Mouse (Mus musculus): ENCODE results near the gene Ccdc59. TPM values are rescaled to one million over a fixed set of nuclear protein-coding genes. Genes with fewer than 3 reads are reported as not detected.

Ccdc59 gene
- polyA plus RNA-seq (2015; fragmentation: Nextera tagmentation; extraction: Ambion mirVana), result 67.5 and 67.9 TPM in 2 replicates

DNA sequence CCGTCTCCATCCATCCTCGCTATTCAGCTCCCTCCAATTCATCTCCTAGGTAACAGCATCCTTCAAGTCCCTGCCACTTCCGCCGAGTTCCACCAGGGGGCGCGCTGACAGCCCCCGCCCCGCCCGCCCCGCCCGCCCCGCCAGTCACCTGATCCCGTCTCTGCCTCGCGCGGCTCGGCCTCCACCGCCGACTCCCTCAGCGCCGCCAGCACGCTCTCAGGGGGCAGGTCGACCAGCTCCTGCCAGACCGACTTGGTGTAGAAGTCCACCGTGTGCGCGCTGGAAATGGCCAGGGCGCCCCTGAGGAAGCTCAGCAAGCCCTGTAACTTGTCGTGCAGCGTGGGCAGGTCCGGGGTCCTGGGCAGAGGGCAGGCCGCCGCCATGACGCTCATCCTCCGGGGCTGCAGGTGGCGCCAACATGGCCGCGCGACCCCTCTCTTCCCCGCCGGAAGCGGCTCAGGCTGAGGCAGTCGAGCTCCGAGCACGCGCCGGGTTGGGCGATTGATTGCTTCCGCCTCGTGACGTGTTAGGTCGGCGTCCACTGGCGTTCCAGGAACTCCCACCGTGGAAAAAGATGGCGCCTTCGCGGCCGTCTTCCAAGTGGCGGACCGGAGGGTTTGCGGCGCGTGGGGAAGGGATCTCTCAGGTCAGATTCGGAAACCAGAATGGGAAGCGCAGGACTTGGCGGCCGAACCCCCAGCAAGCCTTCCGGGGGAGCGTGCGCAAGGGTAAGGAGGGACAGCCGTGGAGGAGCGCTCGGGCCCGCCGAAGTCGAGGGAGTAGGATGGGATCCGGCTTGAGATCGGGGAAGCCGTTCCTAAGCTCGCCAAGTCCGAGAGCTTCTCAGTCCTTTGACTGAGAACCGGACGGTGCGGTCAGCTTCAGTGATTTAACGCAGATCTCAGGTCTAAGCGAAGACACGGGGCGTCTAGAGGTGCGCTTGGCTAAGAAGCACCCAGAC is at the start of gene Ccdc59, which contains the start of gene Mettl25:
TSS of gene Ccdc59 (plus strand) at position 140 of the 961 bp plus-strand sequence.
TSS of gene Mettl25 (minus strand) at position 453 of the 961 bp plus-strand sequence.
- no peaks in the 10 kb centered on the region for H3K9me3 ChIP-seq
- peak within 1 kb of the TSS; percentile 93 for H3K27ac ChIP-seq
- peak; percentile 98 for ATAC-seq (ENCODE audit: low FRiP score, low read depth)
- no peaks in the 10 kb centered on the region for H3K27me3 ChIP-seq
- H3K4me3 ChIP-seq, result peak within 1 kb of the TSS; percentile 81
- H3K4me2 ChIP-seq (replicated peaks), result peak within 1 kb of the TSS; percentile 78
- H3K36me3 ChIP-seq, result peaks cover 31% of the 10 kb centered on the region
- H3K4me1 ChIP-seq, result peaks cover 11% of the 10 kb centered on the region
- peak within 1 kb of the TSS; percentile 86 for H3K9ac ChIP-seq
- under 1% methylated on average over 88 of the region's 90 CpGs for WGBS

DNA sequence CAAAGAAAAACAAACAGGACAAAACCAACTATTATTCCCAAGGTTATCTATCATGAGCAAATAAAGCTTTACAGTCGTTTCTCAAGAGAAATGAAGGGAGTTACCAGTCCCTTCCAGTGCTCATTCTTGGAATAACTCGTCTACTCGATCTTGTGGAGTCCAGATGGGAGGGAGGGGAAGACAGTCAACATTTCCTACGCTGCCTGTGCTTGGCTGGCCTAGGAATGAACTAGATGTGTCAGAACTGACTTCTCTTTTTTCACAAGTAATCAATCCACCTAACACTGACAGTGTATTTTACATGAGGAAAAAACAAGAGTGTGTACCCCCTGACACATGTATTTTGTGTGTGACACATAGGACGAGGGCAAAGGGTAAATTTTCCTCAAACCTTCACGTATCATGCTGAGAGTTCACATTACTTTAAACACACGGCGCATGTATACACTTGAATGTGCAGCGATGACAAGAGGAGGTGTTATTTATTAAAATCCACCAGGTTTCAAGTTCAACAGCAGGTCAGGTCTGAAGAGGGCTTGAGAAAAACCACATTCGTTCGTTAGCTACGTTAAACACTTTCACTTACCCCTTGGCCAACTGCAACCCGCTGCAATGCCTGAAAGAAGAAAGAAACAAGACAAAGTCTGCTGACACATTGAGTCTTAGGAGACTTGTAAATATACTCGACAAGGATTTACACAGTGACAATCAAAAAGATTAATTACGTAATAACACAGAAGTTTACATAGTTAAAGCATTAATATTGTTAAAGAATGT is 46.9 kb upstream of the Ccdc59 start:
- Histone ChIP-seq H3K27me3 (no peaks in the 10 kb centered on the region), H3K4me3 (no peak overlapping the region), H3K27ac (no peak overlapping the region), H3K9ac (no peak overlapping the region), H3K4me1 (peaks cover 5% of the 10 kb centered on the region), H3K36me3 (peaks cover 12% of the 10 kb centered on the region), H3K4me2 (replicated peaks) (no peak overlapping the region), H3K9me3 (no peaks in the 10 kb centered on the region)
- ATAC-seq (ENCODE audit: low FRiP score, low read depth), result no peak
- 47% methylated on average over 15 of the region's 15 CpGs for WGBS

DNA sequence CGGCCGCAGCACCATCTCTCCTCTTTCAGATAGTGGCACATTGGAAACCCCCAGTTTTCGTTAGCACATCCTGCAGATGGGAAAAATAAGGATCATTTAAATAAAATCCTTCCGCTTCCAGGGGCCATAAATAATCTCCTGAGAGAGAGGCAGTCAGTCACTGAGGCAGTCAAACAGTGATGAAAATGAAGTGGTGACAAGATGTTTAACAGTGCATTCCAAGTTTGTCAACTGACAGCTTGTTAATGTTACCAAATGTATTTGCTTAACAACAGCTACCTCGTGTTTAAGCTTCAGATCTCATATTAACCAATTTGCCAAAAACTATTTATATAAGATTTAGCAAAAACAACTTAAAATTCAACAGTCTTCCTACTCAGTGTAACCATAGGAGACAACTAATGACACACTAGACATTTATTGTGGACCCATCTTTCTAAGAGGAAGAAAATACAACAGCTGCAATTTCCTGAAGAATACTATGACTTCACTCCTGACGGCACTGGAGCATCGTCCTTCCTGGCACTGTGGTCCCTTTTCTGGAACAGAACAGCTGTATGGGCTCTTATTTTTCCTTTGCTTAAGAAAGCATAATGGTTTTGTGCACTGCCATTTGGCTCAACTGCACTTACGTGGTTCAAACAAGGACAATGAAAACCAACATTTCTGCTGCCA is 43.5 kb upstream of the Ccdc59 start:
- Histone ChIP-seq H3K27ac (no peak overlapping the region), H3K27me3 (no peaks in the 10 kb centered on the region), H3K4me3 (no peak overlapping the region), H3K4me1 (peaks cover 13% of the 10 kb centered on the region), H3K9ac (no peak overlapping the region), H3K9me3 (no peaks in the 10 kb centered on the region), H3K36me3 (peaks cover 5% of the 10 kb centered on the region; the same call in 1 of the 2 replicates), H3K4me2 (replicated peaks) (no peak overlapping the region)
- ATAC-seq (ENCODE audit: low FRiP score, low read depth), result no peak
- WGBS, result 53% methylated on average over 8 of the region's 8 CpGs

DNA sequence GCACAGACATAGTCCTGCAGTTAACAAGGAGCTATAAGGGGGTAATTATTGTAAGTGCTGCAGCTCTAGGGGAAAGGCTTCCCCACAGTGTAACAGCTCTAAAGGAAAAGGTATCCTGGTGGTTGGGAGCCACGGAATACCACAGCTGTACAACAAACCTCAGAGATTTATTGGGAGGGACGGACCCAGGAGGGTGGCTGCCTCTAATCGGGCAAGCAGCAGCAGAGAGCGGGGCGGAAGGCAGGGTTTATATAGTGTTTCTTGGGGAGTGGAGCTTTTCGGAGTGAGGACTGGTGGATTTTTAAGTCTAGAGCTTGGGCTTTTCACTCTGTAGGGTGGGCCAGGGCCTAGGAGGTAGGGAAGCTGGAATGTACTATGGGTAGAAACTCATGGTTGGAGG is 39.7 kb upstream of the Ccdc59 start:
- H3K4me1 ChIP-seq, result peaks cover 8% of the 10 kb centered on the region
- no peak overlapping the region for H3K9ac ChIP-seq
- no peaks in the 10 kb centered on the region for H3K27me3 ChIP-seq
- peak; percentile 87 for ATAC-seq (ENCODE audit: low FRiP score, low read depth)
- H3K4me2 ChIP-seq (replicated peaks), result peak overlapping the region; percentile 36
- H3K36me3 ChIP-seq, result no peaks in the 10 kb centered on the region
- H3K9me3 ChIP-seq, result no peaks in the 10 kb centered on the region
- H3K4me3 ChIP-seq, result no peak overlapping the region
- 0 out of 2 replicates have a peak overlapping the region, but pooled peaks have one; percentile 28 for H3K27ac ChIP-seq
- WGBS, result 7% methylated on average over 6 of the region's 6 CpGs

DNA sequence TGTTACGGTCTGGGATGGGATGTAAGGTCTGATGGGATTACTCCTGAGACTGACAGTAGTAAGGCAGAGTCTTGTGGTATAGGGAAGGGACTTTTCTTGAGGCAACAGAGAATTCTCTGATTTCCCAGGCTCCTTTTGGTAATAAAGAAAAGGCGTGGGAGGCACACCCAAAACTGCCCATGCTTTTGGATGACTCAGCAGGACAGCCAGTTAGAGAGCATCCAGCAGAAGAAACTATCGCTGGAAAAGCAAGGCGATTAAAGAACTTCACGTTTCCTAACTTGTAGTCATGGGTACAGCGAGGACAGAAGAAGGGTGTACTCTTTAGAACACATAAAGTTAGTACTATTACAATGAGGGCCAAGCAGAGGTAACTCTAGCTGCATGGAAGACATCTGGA is 38.7 kb upstream of the Ccdc59 start:
- H3K27ac ChIP-seq, result no peak overlapping the region

DNA sequence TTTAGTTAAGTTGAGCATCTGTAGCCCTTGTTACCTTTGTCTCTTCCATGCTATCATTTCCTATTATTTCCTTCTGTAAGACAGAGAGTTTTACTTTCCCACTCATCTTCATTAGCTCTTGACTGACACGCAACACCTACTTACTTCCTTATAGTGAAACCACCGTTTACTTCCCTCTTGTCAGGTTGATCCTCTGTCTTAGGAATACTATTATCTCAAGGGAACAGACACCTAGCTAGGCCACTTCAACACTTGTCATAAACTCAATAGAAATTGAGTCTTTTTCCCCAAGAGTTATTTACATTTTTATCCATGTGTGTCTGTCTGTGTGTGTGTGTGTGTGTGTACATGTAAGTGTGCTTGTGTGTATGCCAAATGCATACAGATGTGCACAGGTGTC is 37.4 kb upstream of the Ccdc59 start:
- H3K9ac ChIP-seq, result no peak overlapping the region
- 89% methylated on average over 2 of the region's 2 CpGs for WGBS
- no peak for ATAC-seq (ENCODE audit: low FRiP score, low read depth)

More for the DNA sequence above, 38.7 kb upstream of the Ccdc59 start:
- Histone ChIP-seq H3K27me3 (no peaks in the 10 kb centered on the region), H3K4me1 (peaks cover 16% of the 10 kb centered on the region), H3K36me3 (no peaks in the 10 kb centered on the region), H3K4me3 (no peak overlapping the region), H3K9me3 (no peaks in the 10 kb centered on the region), H3K4me2 (replicated peaks) (no peak overlapping the region), H3K9ac (no peak overlapping the region)
- 86% methylated on average over 6 of the region's 6 CpGs for WGBS
- ATAC-seq (ENCODE audit: low FRiP score, low read depth), result no peak

DNA sequence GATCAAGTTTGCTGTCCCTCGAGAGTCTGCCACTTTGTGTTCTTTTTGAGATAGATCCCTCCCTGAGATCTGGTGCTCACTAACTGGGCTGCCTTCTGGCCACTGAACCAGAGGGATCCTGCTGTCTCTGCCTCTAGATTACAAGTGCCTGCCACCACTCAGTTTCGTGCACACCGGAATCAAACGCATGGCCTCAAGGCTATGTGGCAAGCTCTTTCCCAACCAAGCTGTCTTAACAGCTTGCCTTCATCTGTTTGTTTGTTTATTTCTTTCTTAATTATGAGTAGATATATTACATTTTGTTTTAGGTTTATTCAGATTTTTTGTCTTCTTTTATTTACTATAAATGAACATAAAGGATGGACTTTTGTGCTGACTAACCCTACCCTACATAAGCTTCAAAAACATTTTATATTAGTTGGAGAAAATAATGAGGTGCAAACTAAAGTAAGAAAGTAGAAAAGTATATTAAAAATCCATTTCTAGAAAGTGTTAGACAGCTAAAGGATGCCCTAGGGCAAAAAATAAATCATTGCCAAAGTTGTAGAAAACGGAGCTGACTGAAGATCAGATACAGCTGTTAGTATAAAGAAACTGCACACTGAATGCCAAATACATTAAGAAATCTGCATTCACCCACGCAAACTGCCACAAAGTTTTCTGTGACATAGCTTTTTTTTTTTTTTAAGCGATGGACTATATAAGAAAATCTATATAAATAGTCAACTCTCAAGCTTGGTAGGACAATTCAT is 34.4 kb upstream of the Ccdc59 start:
- H3K9ac ChIP-seq, result no peak overlapping the region
- H3K4me1 ChIP-seq, result peaks cover 16% of the 10 kb centered on the region
- no peak for ATAC-seq (ENCODE audit: low FRiP score, low read depth)
- no peak overlapping the region for H3K4me3 ChIP-seq
- H3K36me3 ChIP-seq, result no peaks in the 10 kb centered on the region
- no peaks in the 10 kb centered on the region for H3K27me3 ChIP-seq
- H3K9me3 ChIP-seq, result no peaks in the 10 kb centered on the region
- no peak overlapping the region for H3K4me2 ChIP-seq (replicated peaks)
- WGBS, result 44% methylated on average over 7 of the region's 7 CpGs
- no peak overlapping the region for H3K27ac ChIP-seq

More for the DNA sequence above, 37.4 kb upstream of the Ccdc59 start:
- Histone ChIP-seq H3K9me3 (no peaks in the 10 kb centered on the region), H3K27ac (no peak overlapping the region), H3K27me3 (no peaks in the 10 kb centered on the region), H3K36me3 (no peaks in the 10 kb centered on the region), H3K4me2 (replicated peaks) (no peak overlapping the region), H3K4me3 (no peak overlapping the region), H3K4me1 (peaks cover 21% of the 10 kb centered on the region)

DNA sequence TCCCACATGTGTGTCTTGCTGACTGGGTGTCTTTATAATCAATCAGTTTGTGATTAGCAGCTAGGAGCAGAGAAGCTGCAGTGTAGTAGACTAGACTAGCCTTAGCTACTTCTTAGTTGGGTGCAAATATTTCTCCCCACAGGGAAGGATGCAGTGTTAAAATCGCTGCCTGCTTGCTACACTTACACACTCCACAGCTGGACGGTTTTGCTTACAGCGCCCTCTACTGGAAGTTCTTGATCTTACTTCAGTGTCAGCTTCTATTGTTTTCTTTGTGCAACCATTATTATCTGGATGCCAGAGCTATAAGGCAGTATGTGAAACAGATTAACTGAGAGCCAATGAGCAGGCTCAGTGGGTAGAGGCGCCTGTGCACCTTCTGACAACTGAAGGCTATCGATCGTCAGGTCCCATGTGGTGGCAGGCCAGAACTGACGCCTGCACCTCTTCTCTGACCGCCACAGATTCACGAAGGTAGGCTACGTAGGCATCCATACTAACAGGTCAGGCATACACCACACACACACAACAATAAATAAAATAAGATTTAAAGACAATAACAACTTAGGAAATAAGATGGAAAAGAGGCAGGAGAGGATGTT is 6.1 kb upstream of the Ccdc59 start:
- Histone ChIP-seq H3K4me2 (replicated peaks) (no peak overlapping the region), H3K36me3 (peaks cover 4% of the 10 kb centered on the region; the same call in 1 of the 2 replicates), H3K4me1 (no peaks in the 10 kb centered on the region), H3K27ac (no peak overlapping the region), H3K9ac (no peak overlapping the region), H3K9me3 (no peaks in the 10 kb centered on the region), H3K27me3 (no peaks in the 10 kb centered on the region), H3K4me3 (no peak overlapping the region)
- WGBS, result 66% methylated on average over 10 of the region's 10 CpGs
- ATAC-seq (ENCODE audit: low FRiP score, low read depth), result peak; percentile 60; the same call in 1 of the 2 replicates

DNA sequence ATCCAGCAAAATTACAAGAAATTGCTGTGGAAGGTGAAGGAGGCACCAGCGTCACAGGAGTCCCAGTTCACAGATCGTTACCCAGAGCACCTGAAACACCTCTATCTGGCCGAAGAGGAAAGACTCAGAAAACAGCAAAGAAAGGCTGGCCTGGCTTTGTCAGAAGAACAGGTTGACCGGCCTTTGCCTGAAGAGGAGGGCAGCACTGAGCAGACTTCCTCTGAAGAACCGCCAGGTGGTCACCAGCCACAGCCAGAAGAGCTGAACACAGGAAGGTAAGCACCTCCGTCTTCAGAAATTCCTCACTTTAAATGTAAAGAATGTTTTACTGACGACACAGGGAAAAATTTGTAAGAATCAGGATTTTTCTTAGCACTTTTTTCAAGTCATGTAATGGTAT is 1.7 kb downstream of the Ccdc59 start:
- no peak for ATAC-seq (ENCODE audit: low FRiP score, low read depth)
- WGBS, result 81% methylated on average over 7 of the region's 7 CpGs
- no peak overlapping the region for H3K27ac ChIP-seq
- peaks cover 11% of the 10 kb centered on the region for H3K4me1 ChIP-seq
- no peaks in the 10 kb centered on the region for H3K9me3 ChIP-seq
- H3K27me3 ChIP-seq, result no peaks in the 10 kb centered on the region
- H3K9ac ChIP-seq, result no peak overlapping the region
- peak overlapping the region; percentile 81 for H3K4me3 ChIP-seq
- peak overlapping the region; percentile 78 for H3K4me2 ChIP-seq (replicated peaks)
- peaks cover 43% of the 10 kb centered on the region for H3K36me3 ChIP-seq

DNA sequence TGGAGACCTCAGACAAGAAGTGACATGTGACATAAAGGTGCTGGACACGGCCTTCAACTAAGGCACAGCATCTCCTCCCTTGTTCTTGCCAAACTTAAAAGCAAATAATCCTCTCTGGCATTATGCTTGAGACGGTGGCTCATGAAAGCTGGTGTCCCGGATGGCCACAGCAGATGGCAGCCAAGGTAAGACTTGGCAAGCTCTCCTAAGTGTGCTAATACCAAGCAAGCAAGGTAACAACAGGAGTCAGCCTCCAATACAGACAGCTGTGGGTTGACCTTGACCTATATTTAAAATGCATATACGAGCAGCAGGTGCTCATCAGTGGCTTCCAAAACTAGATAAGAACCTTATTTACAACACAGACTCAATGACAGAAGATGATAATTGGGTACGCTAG is 9.4 kb downstream of the Ccdc59 start:
- Histone ChIP-seq H3K27me3 (no peaks in the 10 kb centered on the region), H3K4me2 (replicated peaks) (no peak overlapping the region), H3K9ac (no peak overlapping the region), H3K4me3 (no peak overlapping the region), H3K27ac (no peak overlapping the region), H3K36me3 (peaks cover 55% of the 10 kb centered on the region), H3K9me3 (no peaks in the 10 kb centered on the region), H3K4me1 (no peaks in the 10 kb centered on the region)
- 89% methylated on average over 5 of the region's 5 CpGs for WGBS
- ATAC-seq (ENCODE audit: low FRiP score, low read depth), result no peak

DNA sequence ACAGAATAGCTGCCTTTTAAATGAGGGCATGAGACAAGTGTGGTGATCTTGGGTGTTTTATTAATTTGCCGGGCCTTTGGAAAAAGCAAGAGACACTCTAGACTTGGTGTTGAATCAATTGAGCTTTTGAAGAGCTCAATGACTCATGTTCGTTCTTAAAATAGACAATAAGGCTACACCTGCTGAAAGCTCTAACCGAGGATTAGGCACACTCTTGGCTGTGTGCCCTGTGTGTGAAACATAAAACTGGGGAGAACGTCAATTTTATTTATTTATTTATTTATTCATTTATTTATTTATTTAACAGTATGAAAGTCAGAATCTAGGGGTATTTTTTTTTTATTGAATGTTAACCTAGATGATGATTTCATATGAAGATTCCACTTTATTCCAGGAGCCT is 10.3 kb downstream of the Ccdc59 start:
- no peak for ATAC-seq (ENCODE audit: low FRiP score, low read depth)
- Histone ChIP-seq H3K4me3 (no peak overlapping the region), H3K4me2 (replicated peaks) (no peak overlapping the region), H3K36me3 (peaks cover 46% of the 10 kb centered on the region), H3K27me3 (no peaks in the 10 kb centered on the region), H3K27ac (no peak overlapping the region), H3K9ac (no peak overlapping the region), H3K9me3 (no peaks in the 10 kb centered on the region), H3K4me1 (no peaks in the 10 kb centered on the region)
- WGBS, result 78% methylated on average over 4 of the region's 4 CpGs
